Mouse (Mus musculus) heart, adult 2 months (tissue): ENCODE results near the gene Ncbp3. TPM values are rescaled to one million over a fixed set of nuclear protein-coding genes. Genes with fewer than 3 reads are reported as not detected.

Experiments
- DNase-seq, 2 experiments: peaks; one replicate each; pipeline ENCODE4 v3.0.0; 2021
- H3K27ac ChIP-seq: fragments of 200-600 bp; 2 replicates; pipeline ENCODE4 v1.8.1; 2022
- H3K27me3 ChIP-seq: fragments of 200-500 bp; 2 replicates; pipeline ENCODE4 v1.6.1; 2012; ENCODE audit warnings: mild to moderate bottlenecking, low read length, inconsistent platforms, mixed read lengths; ENCODE audit not compliant: control insufficient read depth, insufficient read depth
- H3K36me3 ChIP-seq: fragments of 200-500 bp; 2 replicates; pipeline ENCODE4 v1.6.1; 2012; ENCODE audit warnings: low read length, inconsistent platforms; ENCODE audit not compliant: control insufficient read depth, insufficient read depth
- H3K4me1 ChIP-seq: fragments of 200-500 bp; 2 replicates; pipeline ENCODE4 v1.6.1; 2011; ENCODE audit warnings: low read length; ENCODE audit not compliant: control insufficient read depth, insufficient read depth
- H3K4me3 ChIP-seq: fragments of 200-600 bp; 2 replicates; pipeline ENCODE4 v1.8.1; 2022
- H3K79me2 ChIP-seq: fragments of 200-500 bp; replicated peaks from 2 replicates; pipeline ENCODE4 v1.6.1; 2012; ENCODE audit warnings: mild to moderate bottlenecking, inconsistent platforms, low read length, moderate library complexity, mixed read lengths; ENCODE audit not compliant: control insufficient read depth, insufficient read depth
- H3K9ac ChIP-seq: fragments of 200-500 bp; 2 replicates; pipeline ENCODE4 v1.6.1; 2012; ENCODE audit warnings: low read depth, mild to moderate bottlenecking, control low read depth, inconsistent platforms, low read length, mixed read lengths
- CTCF ChIP-seq: fragments of 200-600 bp; IDR thresholded peaks from 2 replicates; pipeline ENCODE4 v1.8.1; 2022; ENCODE audit warnings: antibody characterized with exemption, mild to moderate bottlenecking, moderate library complexity
- EP300 ChIP-seq: fragments of 200-500 bp; IDR thresholded peaks from 2 replicates; pipeline ENCODE4 v1.6.1; 2011; ENCODE audit warnings: low read depth, low read length, control low read depth; ENCODE audit not compliant: insufficient read depth
- POLR2A ChIP-seq: fragments of 200-500 bp; IDR thresholded peaks from 2 replicates; pipeline ENCODE4 v1.6.1; 2011; ENCODE audit warnings: mild to moderate bottlenecking, low read depth, low read length, control low read depth; ENCODE audit not compliant: insufficient read depth
- WGBS: fragments of 180-500 bp; shearing (Covaris S2); methylation state at CpG from one replicate; pipeline ENCODE4 v1.1.7; 2018; 5-methylcytosine and 5-hydroxymethylcytosine counted together
- intact Hi-C: fragments of 180-260 bp; cut with DNase I; formaldehyde crosslinking; loops from one replicate; pipeline ENCODE4 v1.15.1; 2025
- polyA plus RNA-seq: library from polyadenylated mRNA; depleted of rRNA; stranded (reverse); fragments of >200 nt; gene quantifications from 2 replicates; pipeline ENCODE4 v1.2.3, GENCODE M21; 2012
- total RNA-seq, 2 experiments: library from RNA; stranded (reverse); gene quantifications; 2 replicates each; pipeline ENCODE4 v1.2.3; 2021

Gene Ncbp3
- total and polyA plus RNA-seq, 3 experiments: 2.0 to 5.7 (median 5.6) TPM

GRCm38 (mm10) chr11:73036077-73036476, 11.5 kb upstream of the Ncbp3 start:
- no peaks in the 10 kb centered on the region for H3K27me3 ChIP-seq
- no peaks in the 10 kb centered on the region for H3K79me2 ChIP-seq
- no peak for DNase-seq
- no peak overlapping the region for H3K4me3 ChIP-seq
- intact Hi-C loops: no loop called here
- no peak overlapping the region for H3K9ac ChIP-seq
- no peaks in the 10 kb centered on the region; the same call in 1 of the 2 replicates for H3K4me1 ChIP-seq
- 70% methylated on average over 7 of the region's 7 CpGs for WGBS
- TF ChIP-seq POLR2A (no peak), CTCF (no peak), EP300 (no peak)
- no peaks in the 10 kb centered on the region for H3K36me3 ChIP-seq
- no peak overlapping the region for H3K27ac ChIP-seq

- 63% methylated on average over 6 of the region's 6 CpGs for WGBS
- H3K27ac ChIP-seq: no peak overlapping the region
Measured at GRCm38 (mm10) chr11:73036889-73037288, 10.7 kb upstream of the Ncbp3 start.

GRCm38 (mm10) chr11:73037691-73038090, 9.9 kb upstream of the Ncbp3 start:
- WGBS: 93% methylated on average over 3 of the region's 3 CpGs
- intact Hi-C loops: no loop called here
- TF ChIP-seq EP300 (no peak), POLR2A (no peak), CTCF (no peak)
- no peaks in the 10 kb centered on the region for H3K36me3 ChIP-seq
- H3K4me1 ChIP-seq: no peaks in the 10 kb centered on the region
- no peak overlapping the region for H3K9ac ChIP-seq
- no peaks in the 10 kb centered on the region for H3K79me2 ChIP-seq
- no peak for DNase-seq
- no peak overlapping the region for H3K4me3 ChIP-seq
- no peak overlapping the region for H3K27ac ChIP-seq
- H3K27me3 ChIP-seq: no peaks in the 10 kb centered on the region

More at GRCm38 (mm10) chr11:73036889-73037288, 10.7 kb upstream of the Ncbp3 start:
- H3K27me3 ChIP-seq: no peaks in the 10 kb centered on the region
- no peak overlapping the region for H3K9ac ChIP-seq
- DNase-seq: no peak
- no peak overlapping the region for H3K4me3 ChIP-seq
- H3K4me1 ChIP-seq: no peaks in the 10 kb centered on the region
- intact Hi-C loops: no loop called here
- no peaks in the 10 kb centered on the region for H3K36me3 ChIP-seq
- TF ChIP-seq CTCF (no peak), POLR2A (no peak), EP300 (no peak)
- H3K79me2 ChIP-seq: no peaks in the 10 kb centered on the region

GRCm38 (mm10) chr11:73039102-73039799, 8.3 kb upstream of the Ncbp3 start:
- peak in 1 of 2 experiments; percentile 35 for DNase-seq
- no peaks in the 10 kb centered on the region for H3K27me3 ChIP-seq
- WGBS: 57% methylated on average over 9 of the region's 9 CpGs
- no peak overlapping the region for H3K27ac ChIP-seq
- intact Hi-C loops: loop anchor here (1.0 kb wide), 1 partner anchor 33 kb away; no protein-coding TSS in a partner anchor
- H3K36me3 ChIP-seq: no peaks in the 10 kb centered on the region
- TF ChIP-seq POLR2A (no peak), EP300 (no peak), CTCF (peak; percentile 86)
- H3K9ac ChIP-seq: no peak overlapping the region
- H3K4me1 ChIP-seq: no peaks in the 10 kb centered on the region
- no peaks in the 10 kb centered on the region for H3K79me2 ChIP-seq
- no peak overlapping the region for H3K4me3 ChIP-seq

- H3K27me3 ChIP-seq: no peaks in the 10 kb centered on the region
- DNase-seq: no peak
- TF ChIP-seq EP300 (no peak), POLR2A (no peak), CTCF (no peak)
- no peaks in the 10 kb centered on the region for H3K79me2 ChIP-seq
- intact Hi-C loops: no loop called here
- WGBS: 43% methylated on average over 6 of the region's 6 CpGs
- H3K27ac ChIP-seq: no peak overlapping the region
- peaks cover 6% of the 10 kb centered on the region; the same call in 1 of the 2 replicates for H3K4me1 ChIP-seq
- H3K36me3 ChIP-seq: no peaks in the 10 kb centered on the region
- H3K9ac ChIP-seq: no peak overlapping the region
- H3K4me3 ChIP-seq: no peak overlapping the region
Measured at GRCm38 (mm10) chr11:73044229-73044755, 3.3 kb upstream of the Ncbp3 start.

GRCm38 (mm10) chr11:73044789-73045188, 2.8 kb upstream of the Ncbp3 start:
- H3K27ac ChIP-seq: no peak overlapping the region
- no peaks in the 10 kb centered on the region for H3K27me3 ChIP-seq
- no peaks in the 10 kb centered on the region for H3K79me2 ChIP-seq
- intact Hi-C loops: loop anchor here (5.0 kb wide), 1 partner anchor 117 kb away; no protein-coding TSS in a partner anchor
- peaks cover 3% of the 10 kb centered on the region; the same call in 1 of the 2 replicates for H3K36me3 ChIP-seq
- no peak overlapping the region for H3K4me3 ChIP-seq
- DNase-seq: no peak
- TF ChIP-seq CTCF (no peak), EP300 (no peak), POLR2A (no peak)
- 63% methylated on average over 4 of the region's 4 CpGs for WGBS
- H3K9ac ChIP-seq: no peak overlapping the region
- peaks cover 6% of the 10 kb centered on the region; the same call in 1 of the 2 replicates for H3K4me1 ChIP-seq
